Mouse (Mus musculus) cortical plate, adult 2 months (tissue): Measurements from ENCODE around the gene Il2rb.

Experiments used
- CTCF ChIP-seq: fragments of 200-500 bp; IDR thresholded peaks from 2 replicates; pipeline ENCODE4 v1.5.1; 2011; ENCODE audit warnings: mild to moderate bottlenecking, control low read depth, low read length; ENCODE audit not compliant: insufficient read depth; ENCODE audit errors: extremely low read depth
- POLR2A ChIP-seq: fragments of 200-500 bp; IDR thresholded peaks from 2 replicates; pipeline ENCODE4 v1.6.1; 2011; ENCODE audit warnings: mild to moderate bottlenecking, low read length, control low read depth; ENCODE audit not compliant: insufficient read depth; ENCODE audit errors: extremely low read depth

DNA sequence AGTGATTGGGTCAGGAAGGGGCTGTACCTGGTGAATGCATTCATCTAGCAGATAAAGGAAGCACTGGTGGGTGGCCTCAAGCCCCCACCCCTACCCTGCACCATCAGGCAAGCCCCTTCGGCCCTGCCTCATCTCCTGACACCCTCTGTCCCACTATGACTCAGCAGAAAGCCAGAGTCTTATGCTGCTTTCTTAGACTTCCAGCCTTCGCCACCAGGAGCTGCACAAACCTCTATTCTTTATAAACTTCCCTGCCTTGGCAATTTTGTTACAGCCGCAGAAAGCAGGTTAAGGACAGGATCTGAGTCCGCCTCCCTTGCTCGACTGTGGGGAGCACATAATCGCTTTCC lies 44.7 kb downstream of the Il2rb start:
- no peak for TF ChIP-seq CTCF
- no peak for TF ChIP-seq POLR2A
